Mouse (Mus musculus): ENCODE data around the gene Gapvd1.
"Not testable (repeated sequence)": the region's sequence is repeated elsewhere in the genome, so short reads cannot be mapped to it uniquely, and the experiment has no call there.

The Gapvd1 gene

GRCm38 (mm10) chr2:34771368-34772226, 16.6 kb upstream of the Gapvd1 start, which contains the start of gene Hspa5:
Gene Hspa5 (plus strand): TSS chr2:34771970.
- peak; percentile 97 for ATAC-seq (ENCODE audit: low TSS enrichment)

- no peak for ATAC-seq (ENCODE audit: low TSS enrichment)
Observed at GRCm38 (mm10) chr2:34770951-34771350, 15.9 kb upstream of the Gapvd1 start.

DNA sequence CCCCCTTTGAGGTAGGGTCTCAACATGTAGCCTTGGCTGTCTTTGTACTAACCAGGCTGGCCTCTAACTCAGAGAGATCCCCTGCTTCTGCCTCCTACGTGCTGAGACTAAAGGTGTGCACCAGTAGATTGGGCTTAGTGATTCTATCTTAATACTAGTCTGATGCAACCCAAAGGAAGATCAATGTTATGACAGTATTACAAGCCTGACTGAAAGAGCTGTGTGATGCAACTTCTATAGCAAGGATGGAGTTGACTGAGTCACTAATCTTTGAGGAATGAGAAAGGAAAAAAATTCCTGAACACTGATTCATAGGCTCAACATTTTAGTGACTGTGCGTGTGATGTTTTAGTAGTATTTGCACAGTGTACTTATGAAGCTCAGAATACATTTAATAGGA, 15.0 kb upstream of the Gapvd1 start:
- no peak for ATAC-seq (ENCODE audit: low TSS enrichment)

DNA sequence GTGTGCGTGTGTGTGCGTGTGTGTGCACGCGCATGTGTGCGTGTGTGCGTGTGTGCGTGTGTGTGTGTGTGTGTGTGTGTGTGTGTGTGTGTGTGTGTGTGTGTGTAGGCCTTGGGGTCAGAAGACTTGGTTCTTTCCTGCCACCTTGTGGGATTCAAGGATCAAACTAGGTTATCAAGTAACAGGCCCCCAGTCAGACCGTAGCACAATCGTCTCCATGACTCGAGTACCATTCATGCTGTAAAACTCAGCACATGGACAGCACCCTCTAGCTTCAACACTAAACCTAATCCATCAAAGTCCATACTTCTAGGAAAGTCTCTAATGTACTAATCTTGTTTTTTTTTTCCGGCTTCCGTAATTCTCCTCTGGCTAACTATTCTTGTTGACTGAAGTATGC, 9.8 kb upstream of the Gapvd1 start:
- ATAC-seq (ENCODE audit: low TSS enrichment), result no peak

DNA sequence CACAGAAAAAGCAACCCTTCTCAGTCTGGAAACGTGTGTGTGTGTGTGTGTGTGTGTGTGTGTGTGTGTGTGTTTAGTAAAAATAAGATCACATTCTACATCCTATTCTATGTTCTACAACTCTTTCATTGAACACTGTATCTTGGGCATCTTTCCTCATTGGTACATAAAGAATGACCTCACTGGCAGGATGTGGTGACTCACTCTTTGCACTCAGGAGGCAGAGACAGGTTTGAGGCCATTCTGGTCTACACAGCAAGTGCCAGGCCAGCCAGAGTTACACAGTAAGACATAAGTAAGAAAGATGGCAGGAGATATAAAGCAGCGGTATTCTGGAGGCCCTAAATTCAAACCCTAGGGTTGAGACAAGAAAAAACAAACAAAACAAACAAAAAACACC, 7.8 kb upstream of the Gapvd1 start:
- ATAC-seq (ENCODE audit: low TSS enrichment), result no peak

DNA sequence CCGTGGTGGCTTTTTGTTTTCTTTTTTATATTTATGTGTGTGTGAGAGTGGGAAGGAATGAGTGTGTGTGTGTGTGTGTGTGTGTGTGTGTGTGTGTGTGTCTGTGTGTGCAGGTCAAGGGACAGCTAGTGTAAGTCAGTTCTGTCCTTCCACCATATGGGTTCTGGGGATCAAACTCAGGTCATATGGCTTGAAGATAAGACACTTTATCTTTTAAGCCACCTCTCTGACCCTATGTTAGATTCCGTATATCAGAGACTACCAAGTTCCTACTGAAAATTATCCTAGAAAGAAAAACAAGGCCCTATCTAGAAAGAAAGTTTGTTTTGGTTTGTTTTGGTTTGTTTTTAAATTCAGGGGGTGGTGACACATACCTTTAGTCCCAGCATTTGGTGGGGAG, 7.1 kb upstream of the Gapvd1 start:
- ATAC-seq (ENCODE audit: low TSS enrichment), result no peak

- ATAC-seq (ENCODE audit: low TSS enrichment), result not testable (repeated sequence)
Observed at GRCm38 (mm10) chr2:34761272-34761671, 6.2 kb upstream of the Gapvd1 start.

DNA sequence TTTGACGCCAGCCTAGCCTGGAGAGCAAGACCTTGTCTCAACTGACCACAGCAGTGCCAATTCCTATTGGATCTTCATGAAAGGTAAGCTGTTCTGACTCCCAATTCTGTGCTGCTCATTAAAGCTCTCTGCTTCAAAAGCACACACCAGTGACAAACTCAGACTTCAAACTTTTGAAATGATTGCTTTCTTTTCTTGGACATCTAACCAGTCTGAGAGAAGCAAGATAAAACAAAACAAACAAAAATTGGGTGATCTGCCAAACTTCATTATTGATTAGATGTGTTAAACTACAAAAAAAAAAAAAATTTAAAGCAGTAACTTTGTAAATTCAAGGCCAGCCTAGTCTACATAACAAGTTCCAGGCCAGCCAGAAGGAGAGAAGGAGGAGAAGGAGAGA, 2.3 kb upstream of the Gapvd1 start:
- no peak for ATAC-seq (ENCODE audit: low TSS enrichment)

- peak; percentile 93 for ATAC-seq (ENCODE audit: low TSS enrichment)
Observed at GRCm38 (mm10) chr2:34753811-34754550, 1.1 kb downstream of the Gapvd1 start.

DNA sequence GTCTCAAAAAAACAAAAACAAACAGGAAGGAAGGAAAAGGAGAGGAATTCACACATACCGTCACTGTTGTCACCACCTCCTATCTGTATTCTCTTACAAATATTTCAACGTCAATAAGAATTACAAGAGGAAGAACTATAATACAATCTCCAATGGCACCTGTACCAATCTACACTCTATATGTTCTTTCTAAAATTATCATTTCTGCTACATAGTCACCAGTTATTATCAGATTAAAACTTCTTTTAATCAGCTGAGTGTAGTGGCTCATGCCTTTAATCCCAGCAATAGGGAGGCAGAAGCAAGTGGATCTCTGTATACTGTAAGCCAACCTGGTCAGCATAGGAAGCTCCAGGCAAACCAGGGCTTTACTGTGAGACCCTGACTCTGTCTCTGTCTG, 4.8 kb downstream of the Gapvd1 start:
- no peak for ATAC-seq (ENCODE audit: low TSS enrichment)

DNA sequence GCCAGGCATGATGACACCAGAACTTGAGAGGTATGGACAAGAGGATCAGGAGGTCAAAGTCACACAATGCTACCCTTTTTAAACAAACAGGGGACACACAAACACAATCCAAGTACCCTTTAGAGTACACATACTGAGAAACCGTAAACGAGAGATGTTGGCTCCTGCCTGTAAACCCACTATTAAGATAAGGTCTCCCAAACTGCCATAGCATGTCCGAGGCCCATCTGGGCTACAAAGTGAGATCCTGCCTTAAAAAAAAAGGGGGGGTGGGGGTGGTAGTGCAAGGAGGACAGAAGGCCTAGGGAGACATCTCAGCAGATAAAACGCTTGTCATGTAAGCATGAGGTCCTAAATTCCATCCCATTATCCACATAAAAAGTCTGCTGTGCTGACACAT, 6.6 kb downstream of the Gapvd1 start:
- ATAC-seq (ENCODE audit: low TSS enrichment), result no peak

- no peak for ATAC-seq (ENCODE audit: low TSS enrichment)
Observed at GRCm38 (mm10) chr2:34745673-34746072, 9.4 kb downstream of the Gapvd1 start.

DNA sequence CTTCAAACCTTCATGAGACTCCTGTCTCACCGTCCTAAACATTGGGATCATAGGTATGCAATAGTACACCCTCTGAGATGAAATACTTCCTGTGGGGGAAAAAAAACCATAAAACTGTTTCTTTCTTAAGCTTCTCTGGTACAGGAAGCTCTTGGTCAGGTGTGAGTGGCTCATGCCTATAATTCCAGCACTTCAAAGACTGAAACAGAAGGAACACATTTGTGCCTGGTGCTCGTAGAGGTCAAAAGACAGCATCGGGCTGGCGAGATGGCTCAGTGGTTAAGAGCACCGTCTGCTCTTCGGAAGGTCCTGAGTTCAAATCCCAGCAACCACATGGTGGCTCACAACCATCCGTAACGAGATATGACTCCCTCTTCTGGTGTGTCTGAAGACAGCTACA, 10.6 kb downstream of the Gapvd1 start:
- no peak for ATAC-seq (ENCODE audit: low TSS enrichment)

GRCm38 (mm10) chr2:34742675-34743074, 12.4 kb downstream of the Gapvd1 start:
- no peak for ATAC-seq (ENCODE audit: low TSS enrichment)

- ATAC-seq (ENCODE audit: low TSS enrichment), result no peak
Observed at GRCm38 (mm10) chr2:34741390-34742159, 13.5 kb downstream of the Gapvd1 start.

- no peak for ATAC-seq (ENCODE audit: low TSS enrichment)
Observed at GRCm38 (mm10) chr2:34739684-34740391, 15.2 kb downstream of the Gapvd1 start.

DNA sequence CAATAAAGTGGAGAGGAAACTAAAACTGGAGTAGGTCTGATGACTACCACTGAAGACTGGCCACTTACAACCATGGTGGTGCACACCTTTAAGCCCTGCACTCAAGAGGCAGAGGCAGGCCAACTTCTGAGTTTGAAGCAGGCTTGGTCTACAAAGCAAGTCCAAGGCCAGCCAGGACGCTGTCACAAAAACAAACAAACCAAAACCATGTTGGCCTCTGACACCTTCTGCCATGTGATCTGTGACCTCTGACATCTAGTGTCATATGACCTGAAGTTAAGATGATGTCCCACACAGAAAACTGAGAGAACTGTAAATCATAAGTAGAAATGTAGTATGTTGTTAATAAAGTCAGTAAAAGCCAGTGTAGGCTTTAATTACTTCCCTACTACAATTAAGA, 17.1 kb downstream of the Gapvd1 start:
- no peak for ATAC-seq (ENCODE audit: low TSS enrichment)

GRCm38 (mm10) chr2:34736626-34737025, 18.4 kb downstream of the Gapvd1 start:
- no peak for ATAC-seq (ENCODE audit: low TSS enrichment)

- ATAC-seq (ENCODE audit: low TSS enrichment), result no peak
Observed at GRCm38 (mm10) chr2:34727045-34727728, 27.8 kb downstream of the Gapvd1 start.

GRCm38 (mm10) chr2:34725269-34725668, 29.8 kb downstream of the Gapvd1 start:
- ATAC-seq (ENCODE audit: low TSS enrichment), result no peak

- ATAC-seq (ENCODE audit: low TSS enrichment), result no peak
Observed at GRCm38 (mm10) chr2:34718196-34718595, 36.8 kb downstream of the Gapvd1 start.

All from frontal cortex, adult (tissue).